Mouse (Mus musculus) small intestine, adult 2 months (tissue): ENCODE results near the gene Acot7. TPM values are rescaled to one million over a fixed set of nuclear protein-coding genes. Genes with fewer than 3 reads are reported as not detected.
A peak's percentile ranks its signal among the peaks of the same experiment; 100 is the strongest.

Experiments used
- H3K27ac ChIP-seq: fragments of 200-500 bp; 2 replicates; pipeline ENCODE4 v1.5.1; 2012; ENCODE audit warnings: low read depth, low read length, control low read depth, inconsistent platforms; ENCODE audit not compliant: insufficient read depth
- H3K27me3 ChIP-seq: fragments of 200-500 bp; 2 replicates; pipeline ENCODE4 v1.6.1; 2012; ENCODE audit warnings: mild to moderate bottlenecking, moderate library complexity, low read length, inconsistent platforms; ENCODE audit not compliant: control insufficient read depth, insufficient read depth
- H3K36me3 ChIP-seq: fragments of 200-500 bp; 2 replicates; pipeline ENCODE4 v1.6.1; 2012; ENCODE audit warnings: mild to moderate bottlenecking, low read length, control low read depth, inconsistent platforms; ENCODE audit not compliant: control insufficient read depth, insufficient read depth
- H3K4me1 ChIP-seq: fragments of 200-500 bp; 2 replicates; pipeline ENCODE4 v1.6.1; 2012; ENCODE audit warnings: low read length, inconsistent platforms, mixed read lengths; ENCODE audit not compliant: control insufficient read depth, insufficient read depth, insufficient read length
- H3K4me3 ChIP-seq: fragments of 200-500 bp; 2 replicates; pipeline ENCODE4 v1.5.1; 2012; ENCODE audit warnings: low read depth, mild to moderate bottlenecking, control low read depth, inconsistent platforms, low read length, moderate library complexity
- CTCF ChIP-seq: fragments of 200-500 bp; IDR thresholded peaks from 2 replicates; pipeline ENCODE4 v1.5.1; 2012; ENCODE audit warnings: low read depth, mild to moderate bottlenecking, control low read depth, inconsistent platforms, low read length, moderate library complexity, mixed read lengths; ENCODE audit not compliant: insufficient replicate concordance, insufficient read length; ENCODE audit errors: extremely low read depth
- POLR2A ChIP-seq: fragments of 200-500 bp; IDR thresholded peaks from 2 replicates; pipeline ENCODE4 v1.6.1; 2012; ENCODE audit warnings: low read depth, mild to moderate bottlenecking, control low read depth, inconsistent platforms, low read length, moderate library complexity
- WGBS: fragments of 180-500 bp; shearing (Covaris S2); methylation state at CpG from one replicate; pipeline ENCODE4 v1.1.7; 2018; 5-methylcytosine and 5-hydroxymethylcytosine counted together
- polyA plus RNA-seq: library from polyadenylated mRNA; depleted of rRNA; stranded (reverse); fragments of >200 nt; gene quantifications from 2 replicates; pipeline ENCODE4 v1.2.3, GENCODE M21; 2012

The Acot7 gene
- polyA plus RNA-seq, 1 experiment: 33.4 TPM

GRCm38 (mm10) chr4:152153771-152154177, 24.2 kb upstream of the Acot7 start:
- Histone ChIP-seq H3K36me3 (no peaks in the 10 kb centered on the region), H3K27me3 (peaks cover 6% of the 10 kb centered on the region), H3K4me3 (peak overlapping the region; percentile 47), H3K27ac (no peak overlapping the region), H3K4me1 (peaks cover 15% of the 10 kb centered on the region)
- TF ChIP-seq CTCF (peak; percentile 89), POLR2A (no peak)
- 1% methylated on average over 23 of the region's 23 CpGs for WGBS

- Histone ChIP-seq H3K4me3 (no peak overlapping the region), H3K36me3 (no peaks in the 10 kb centered on the region), H3K27ac (no peak overlapping the region), H3K27me3 (peaks cover 16% of the 10 kb centered on the region), H3K4me1 (peaks cover 24% of the 10 kb centered on the region)
- WGBS: 57% methylated on average over 4 of the region's 4 CpGs
- TF ChIP-seq CTCF: no peak
- TF ChIP-seq POLR2A: no peak
Measured at GRCm38 (mm10) chr4:152155019-152155418, 22.9 kb upstream of the Acot7 start.

- TF ChIP-seq POLR2A (no peak), CTCF (peak; percentile 83; the same call in 1 of the 2 replicates)
- Histone ChIP-seq H3K36me3 (no peaks in the 10 kb centered on the region), H3K27me3 (peaks cover 10% of the 10 kb centered on the region; the same call in 1 of the 2 replicates), H3K4me1 (peaks cover 39% of the 10 kb centered on the region), H3K4me3 (peak overlapping the region; percentile 73), H3K27ac (no peak overlapping the region)
- WGBS: 9% methylated on average over 21 of the region's 21 CpGs
Measured at GRCm38 (mm10) chr4:152157779-152158584, 20.0 kb upstream of the Acot7 start.

- H3K27me3 ChIP-seq: peaks cover 10% of the 10 kb centered on the region; the same call in 1 of the 2 replicates
- H3K36me3 ChIP-seq: no peaks in the 10 kb centered on the region
- H3K4me1 ChIP-seq: peaks cover 37% of the 10 kb centered on the region
- H3K27ac ChIP-seq: peak within 1 kb of the TSS; percentile 93
- 0 out of 2 replicates have a peak, but pooled peaks have one; percentile 4 for TF ChIP-seq POLR2A
- no peak for TF ChIP-seq CTCF
- H3K4me3 ChIP-seq: peak within 1 kb of the TSS; percentile 73
- 1% methylated on average over 35 of the region's 35 CpGs for WGBS
Measured at GRCm38 (mm10) chr4:152158585-152159284, 19.2 kb upstream of the Acot7 start, which contains the start of gene Hes2. Gene Hes2, plus strand, starts transcription at chr4:152158867.

- Histone ChIP-seq H3K27me3 (peaks cover 10% of the 10 kb centered on the region; the same call in 1 of the 2 replicates), H3K36me3 (no peaks in the 10 kb centered on the region), H3K27ac (peak overlapping the region; percentile 93), H3K4me1 (peaks cover 37% of the 10 kb centered on the region), H3K4me3 (peak overlapping the region; percentile 73)
- TF ChIP-seq CTCF (no peak), POLR2A (no peak)
- WGBS: 1% methylated on average over 19 of the region's 19 CpGs
Measured at GRCm38 (mm10) chr4:152159285-152159678, 18.7 kb upstream of the Acot7 start.

GRCm38 (mm10) chr4:152160748-152161147, 17.2 kb upstream of the Acot7 start:
- Histone ChIP-seq H3K4me1 (peaks cover 41% of the 10 kb centered on the region), H3K4me3 (peak overlapping the region; percentile 73), H3K27me3 (peaks cover 10% of the 10 kb centered on the region; the same call in 1 of the 2 replicates), H3K27ac (peak overlapping the region; percentile 98), H3K36me3 (no peaks in the 10 kb centered on the region)
- WGBS: 26% methylated on average over 4 of the region's 4 CpGs
- TF ChIP-seq POLR2A: no peak
- no peak for TF ChIP-seq CTCF

GRCm38 (mm10) chr4:152161601-152162000, 16.3 kb upstream of the Acot7 start:
- 33% methylated on average over 6 of the region's 6 CpGs for WGBS
- peaks cover 41% of the 10 kb centered on the region for H3K4me1 ChIP-seq
- H3K36me3 ChIP-seq: no peaks in the 10 kb centered on the region
- H3K4me3 ChIP-seq: peak overlapping the region; percentile 35
- peak; percentile 62; the same call in 1 of the 2 replicates for TF ChIP-seq POLR2A
- no peak for TF ChIP-seq CTCF
- peak overlapping the region; percentile 98 for H3K27ac ChIP-seq
- peaks cover 10% of the 10 kb centered on the region; the same call in 1 of the 2 replicates for H3K27me3 ChIP-seq
